Mouse (Mus musculus) common myeloid progenitor, adult 5-6 weeks (primary cell): Measurements from ENCODE around the gene Bicd2. TPM values are rescaled to one million over a fixed set of nuclear protein-coding genes. Genes with fewer than 3 reads are reported as not detected.

Source experiments
- ATAC-seq: replicated peaks from 2 replicates; pipeline ENCODE4 v1.8.0; 2016; ENCODE audit warnings: low read depth, mild to moderate bottlenecking, moderate TSS enrichment, inconsistent platforms; ENCODE audit not compliant: poor library complexity, severe bottlenecking
- total RNA-seq: library from RNA; stranded (forward); fragments of 200-1000, 187-1606 nt; gene quantifications from 2 replicates; pipeline ENCODE4 v1.2.3, GENCODE M21; 2017

Bicd2 gene
- total RNA-seq, 1 experiment from 2014 or later: 24.3 TPM

DNA sequence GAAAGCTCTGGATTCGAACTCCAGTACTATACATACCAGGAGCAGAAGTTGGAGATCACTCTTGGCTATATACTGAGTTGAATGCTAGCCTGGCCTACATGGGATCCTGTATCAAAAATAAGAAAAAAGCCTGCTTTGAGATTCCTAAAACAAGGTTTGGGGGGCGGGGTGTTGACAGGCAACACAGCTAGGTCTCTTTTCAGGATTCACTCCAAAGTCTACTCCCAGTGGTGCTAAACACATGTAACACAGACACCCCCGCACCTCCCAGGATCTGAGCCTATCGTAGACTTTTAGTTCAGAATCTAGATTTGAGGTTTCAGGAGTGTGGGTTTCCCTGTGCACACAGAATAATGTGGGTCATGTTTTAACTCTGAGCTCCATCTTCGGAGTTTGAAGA lies 18.6 kb upstream of the Bicd2 start:
- no peak for ATAC-seq

- ATAC-seq: no peak
These were observed 16.5 kb upstream of the Bicd2 start for GRCm38 (mm10) chr13:49324871-49325270.

GRCm38 (mm10) chr13:49326246-49327206 lies 14.9 kb upstream of the Bicd2 start:
- peak; percentile 59 for ATAC-seq

DNA sequence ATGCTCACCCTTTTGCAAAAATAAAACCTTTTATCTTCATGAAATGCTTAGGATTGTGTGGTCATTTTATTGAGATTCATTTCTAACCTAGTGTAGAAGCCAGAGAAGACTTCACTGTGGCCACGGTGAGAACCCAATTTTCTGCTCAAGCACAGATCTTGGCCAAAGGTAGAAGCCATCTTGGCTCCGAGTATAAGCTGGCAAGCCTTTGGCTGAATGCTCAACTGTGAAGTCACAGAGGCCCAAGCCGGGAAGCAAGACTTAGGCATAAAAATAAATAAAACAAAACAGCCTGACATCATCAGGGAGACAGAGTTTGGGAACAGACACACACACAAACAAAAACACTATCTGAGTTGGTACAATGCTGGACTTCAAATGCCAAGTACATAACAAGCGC lies 13.3 kb upstream of the Bicd2 start:
- ATAC-seq: no peak

DNA sequence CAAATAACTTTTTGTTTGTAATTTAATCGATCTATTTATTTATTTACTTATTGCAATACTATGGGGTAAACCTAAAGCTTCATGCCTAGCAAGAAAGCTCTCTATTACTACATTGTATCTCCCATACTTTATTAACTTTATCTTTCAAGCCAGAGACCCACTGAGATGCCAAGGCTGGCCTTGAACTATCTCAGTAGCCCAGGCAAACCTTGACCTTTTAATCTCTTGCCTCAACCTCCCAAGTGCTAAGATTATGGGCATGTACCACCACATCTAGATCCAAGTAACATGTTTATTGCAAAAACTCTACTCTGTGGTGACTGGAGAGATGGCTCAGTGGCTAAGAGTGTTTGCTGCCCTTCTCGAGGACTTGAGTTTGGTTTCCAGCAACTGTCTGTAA lies 8.1 kb upstream of the Bicd2 start:
- ATAC-seq: no peak

GRCm38 (mm10) chr13:49335077-49335982 lies 6.1 kb upstream of the Bicd2 start:
- ATAC-seq: no peak

GRCm38 (mm10) chr13:49338893-49339546 lies 2.4 kb upstream of the Bicd2 start:
- no peak for ATAC-seq

DNA sequence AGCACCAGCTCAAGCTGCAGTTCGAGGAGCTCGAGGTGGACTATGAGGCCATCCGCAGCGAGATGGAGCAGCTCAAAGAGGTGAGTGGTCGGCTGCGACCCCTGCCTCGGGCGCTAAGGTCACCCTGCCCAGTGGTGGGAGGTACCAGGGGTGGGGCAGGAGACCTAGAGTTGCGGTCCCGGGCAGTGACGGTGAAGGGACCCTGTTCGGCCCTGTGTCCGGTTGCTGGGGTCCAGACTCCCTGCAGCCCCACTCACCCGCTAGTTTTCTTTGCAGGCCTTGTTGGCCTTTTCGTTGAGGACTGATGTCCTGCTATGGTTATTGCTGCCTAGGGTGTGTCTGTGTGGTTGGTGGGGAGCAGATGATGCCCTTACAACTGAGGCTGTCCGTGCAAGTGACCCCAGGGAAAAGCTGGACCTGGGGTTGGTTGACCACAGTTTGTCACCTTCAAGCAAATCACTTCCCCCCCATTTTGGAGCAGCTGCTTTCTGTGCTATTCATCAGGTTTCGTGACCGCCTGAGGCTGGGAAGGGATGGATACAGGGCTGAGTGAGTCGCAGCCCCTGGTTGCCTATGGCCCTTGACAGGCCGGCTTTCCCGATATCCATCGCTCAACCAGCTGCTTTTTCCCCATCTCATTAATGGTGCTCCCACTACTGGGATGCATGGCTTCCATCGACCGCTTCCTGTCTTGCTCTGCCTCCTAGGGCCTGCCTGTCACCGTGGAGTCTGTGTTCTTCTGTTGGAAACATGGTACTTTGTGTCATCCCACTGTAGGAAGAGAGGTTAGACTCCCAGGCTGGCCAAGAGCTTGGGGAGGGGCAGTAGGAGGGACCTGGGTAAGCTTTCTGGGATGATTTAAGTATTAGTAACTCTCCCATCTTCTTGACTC lies 692 bp downstream of the Bicd2 start:
- no peak for ATAC-seq

- ATAC-seq: no peak
These were observed 1.3 kb downstream of the Bicd2 start for GRCm38 (mm10) chr13:49342723-49343100.

DNA sequence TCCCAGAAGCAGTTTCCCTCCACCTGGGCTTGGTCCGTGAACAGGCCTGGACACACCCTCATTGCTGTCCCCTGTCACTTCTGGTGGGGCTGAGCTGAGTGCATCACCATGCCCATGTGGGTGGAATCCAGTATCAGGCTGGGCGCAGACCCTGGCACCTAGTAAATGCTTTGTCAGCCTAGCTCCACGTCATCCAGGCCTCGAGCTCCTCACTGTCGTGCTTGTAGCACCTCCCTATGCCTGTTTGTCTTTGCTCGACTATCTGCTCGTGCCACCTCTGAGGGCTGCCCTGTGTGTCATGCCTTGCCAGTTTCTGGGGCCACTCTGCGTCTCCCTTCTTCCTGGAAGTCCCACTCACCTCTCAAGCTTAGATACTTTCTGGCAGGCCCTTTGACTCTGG lies 3.2 kb downstream of the Bicd2 start:
- ATAC-seq: no peak

DNA sequence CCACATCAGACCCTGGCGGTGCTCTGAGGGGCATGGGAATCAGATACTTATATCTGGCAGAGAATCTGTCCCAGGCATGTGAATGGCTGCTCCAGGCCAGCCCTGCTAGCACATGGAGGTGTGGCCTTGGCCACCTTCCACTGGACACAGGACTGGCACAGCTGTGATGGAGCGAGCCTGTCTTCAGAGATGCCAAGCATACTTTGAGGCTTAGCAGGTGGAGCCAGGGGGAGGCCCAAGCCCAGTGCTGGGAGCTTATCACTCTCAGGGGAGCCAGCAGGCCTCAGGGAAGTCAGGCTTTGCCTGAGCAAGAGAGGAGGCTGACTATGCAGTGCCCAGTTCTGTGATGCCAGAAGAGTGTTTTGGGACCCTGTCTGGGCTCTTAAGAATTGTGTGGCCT lies 4.1 kb downstream of the Bicd2 start:
- no peak for ATAC-seq

DNA sequence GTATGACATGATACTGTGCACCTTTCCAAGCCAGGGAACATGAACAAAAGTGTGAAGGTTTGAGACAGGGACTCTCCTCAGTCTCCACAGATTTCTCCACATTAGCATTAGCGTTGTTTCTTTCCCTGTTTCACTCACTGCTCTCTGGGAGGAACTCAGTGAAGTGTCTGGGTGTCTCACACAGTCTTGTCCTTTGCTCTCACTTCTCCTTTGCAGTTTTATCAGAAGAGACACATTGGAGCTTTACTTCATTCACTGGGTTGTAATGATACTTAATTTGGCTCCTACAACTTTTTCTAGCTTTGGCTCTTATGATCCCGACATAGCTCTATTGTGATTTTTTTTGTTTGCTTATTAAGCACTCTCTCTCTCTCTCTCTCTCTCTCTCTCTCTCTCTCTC lies 7.1 kb downstream of the Bicd2 start:
- peak; percentile 48; the same call in 1 of the 2 replicates for ATAC-seq

DNA sequence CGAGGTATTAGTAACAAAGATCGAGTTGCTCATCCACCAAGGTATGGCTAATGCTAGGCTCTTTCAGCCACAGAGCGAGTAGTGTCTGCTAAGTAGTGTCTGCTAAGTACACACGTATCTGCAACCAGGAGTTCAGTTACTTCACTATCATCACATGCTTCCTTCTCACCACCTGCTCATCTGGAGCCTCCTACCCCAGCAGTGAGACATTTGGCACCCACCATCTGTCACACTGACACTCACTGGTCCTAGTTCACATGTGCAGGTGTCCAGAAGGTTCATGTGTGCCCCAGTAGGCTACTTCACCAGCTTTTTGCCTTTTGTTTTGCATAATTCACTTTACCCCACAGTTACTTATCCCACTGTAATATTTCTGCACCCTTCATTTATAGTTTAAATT lies 8.0 kb downstream of the Bicd2 start:
- ATAC-seq: no peak

DNA sequence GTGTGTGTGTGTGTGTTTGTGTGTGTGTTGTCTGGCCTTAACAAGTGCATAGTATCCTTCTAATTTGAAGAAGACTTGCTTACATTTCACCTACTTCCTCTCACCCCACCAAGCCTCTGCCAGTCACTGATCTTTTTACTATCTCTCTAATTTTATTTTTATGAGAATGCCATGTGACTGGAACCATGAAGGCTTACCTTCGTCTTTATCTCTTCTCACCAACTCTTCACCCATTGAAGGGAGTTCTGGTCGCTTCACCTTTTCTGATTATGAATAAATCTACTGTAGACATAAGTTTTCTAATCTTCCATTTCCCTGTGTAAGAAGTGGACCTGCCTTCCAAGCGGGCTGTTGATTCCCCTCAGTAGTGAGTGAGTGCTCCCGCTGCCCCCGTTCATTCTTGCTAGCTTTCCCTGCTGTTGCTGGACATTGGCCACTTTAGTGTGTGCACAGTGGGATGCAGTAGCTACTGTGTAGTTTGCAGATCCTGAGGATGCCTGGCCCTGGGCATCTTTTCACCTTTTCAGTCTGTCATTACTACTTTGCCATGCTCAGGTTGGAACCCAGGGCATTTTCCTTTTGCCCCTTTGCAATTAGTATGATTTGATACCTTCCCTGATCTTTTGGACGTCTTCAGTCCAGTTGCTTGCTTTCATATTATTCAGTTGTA lies 8.6 kb downstream of the Bicd2 start:
- no peak for ATAC-seq

DNA sequence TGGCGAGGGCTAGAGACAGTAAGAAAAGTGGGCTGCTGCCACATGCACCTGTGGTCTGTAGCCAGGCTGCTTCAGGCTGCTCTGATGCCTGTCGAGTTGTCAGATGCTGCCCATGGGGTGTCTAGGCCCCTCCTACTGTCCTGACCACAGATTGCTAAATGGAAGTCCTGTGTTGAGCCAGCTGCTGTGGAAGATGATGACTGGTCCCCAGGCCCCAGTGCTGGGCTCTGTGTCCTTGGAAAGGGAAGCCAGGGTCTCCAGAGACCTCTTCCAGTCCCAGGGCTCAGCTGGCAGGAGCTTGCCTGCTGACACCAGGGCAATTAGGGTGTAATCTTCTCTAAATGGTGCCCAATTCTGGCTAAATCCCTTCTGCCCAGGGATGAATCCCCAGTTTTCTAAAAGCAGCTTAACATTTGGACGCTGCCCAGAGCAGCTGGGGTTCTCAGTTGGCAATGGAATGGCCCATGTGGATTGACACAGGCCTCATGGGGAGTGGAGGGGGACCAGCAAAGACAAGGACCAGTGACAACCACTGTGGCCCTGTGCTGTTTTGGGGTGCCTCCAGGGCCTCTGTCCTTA lies 11.3 kb downstream of the Bicd2 start:
- peak; percentile 77 for ATAC-seq

GRCm38 (mm10) chr13:49353422-49353821 lies 12.0 kb downstream of the Bicd2 start:
- ATAC-seq: no peak

- ATAC-seq: no peak
These were observed 12.7 kb downstream of the Bicd2 start for GRCm38 (mm10) chr13:49353991-49354507.

GRCm38 (mm10) chr13:49355461-49356061 lies 14.2 kb downstream of the Bicd2 start:
- ATAC-seq: no peak; the same call in 1 of the 2 replicates
